Mouse (Mus musculus) erythroblast, embryonic 14.5 days (primary cell): ENCODE measurements at regions not wholly inside any gene's neighbourhood (a gene's known extent, or its start where the extent isn't known, plus 50 kb on each side); places are given as distances from the start of the nearest gene placed in this dataset.

Experiments
- GATA1 ChIP-seq: IDR thresholded peaks from 2 replicates; pipeline ENCODE4 v1.6.1; 2012; ENCODE audit warnings: low read length, inconsistent platforms, mixed read lengths
- TAL1 ChIP-seq: IDR thresholded peaks from 3 replicates; pipeline ENCODE4 v1.6.1; 2012; ENCODE audit warnings: low read length, inconsistent platforms, mixed read lengths

GRCm38 (mm10) chr5:144652231-144652630 lies 106.5 kb downstream of the Nptx2 start:
- TF ChIP-seq GATA1 (no peak), TAL1 (no peak)
